8 mouse cellular contexts compared by ENCODE assay signal in the genomic region with DNA sequence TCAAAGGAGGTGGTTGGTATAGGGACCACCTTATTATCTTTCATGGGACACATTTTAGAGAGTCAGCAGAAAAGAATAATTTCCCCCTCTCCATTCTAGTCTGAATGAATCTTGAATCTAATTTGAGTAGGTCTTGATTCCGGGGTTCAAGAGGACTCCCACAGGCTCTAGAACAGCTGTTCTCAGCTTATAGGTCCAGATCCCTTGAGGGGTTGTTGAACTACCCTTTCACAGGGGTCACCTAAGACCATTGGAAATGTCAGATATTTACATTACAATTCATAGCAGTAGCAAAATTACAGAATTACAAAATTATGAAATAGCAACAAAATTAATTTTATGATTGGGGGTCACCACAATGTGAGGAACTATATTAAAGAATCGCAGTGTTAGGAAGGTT. TPM values are rescaled to one million over a fixed set of nuclear protein-coding genes. Genes with fewer than 3 reads are reported as not detected.
A peak's percentile ranks its signal among the peaks of the same experiment; 100 is the strongest.
DNase-seq lines count a peak whose midpoint lies in the region; ATAC-seq lines count a peak whose summit lies in the region.

No protein-coding gene starts in this region.

- no peaks in the 10 kb centered on the region for H3K27me3 ChIP-seq in heart, embryonic 13.5 days (replicated peaks)
- no peaks in the 10 kb centered on the region for H3K27me3 ChIP-seq in embryonic facial prominence, embryonic 11.5 days (ENCODE audit: control insufficient read depth, insufficient read depth, low read length)
- H3K27me3 ChIP-seq in hindbrain, embryonic 14.5 days (ENCODE audit: control insufficient read depth, insufficient read depth, low read length) = no peaks in the 10 kb centered on the region
- no peaks in the 10 kb centered on the region for H3K27me3 ChIP-seq in midbrain, embryonic 10.5 days (ENCODE audit: low read depth, poor library complexity, severe bottlenecking)

- 54% methylated on average over 2 of the region's 2 CpGs for WGBS in heart, embryonic 13.5 days
- 65% methylated on average over 2 of the region's 2 CpGs for WGBS in embryonic facial prominence, embryonic 11.5 days
- 42% methylated on average over 2 of the region's 2 CpGs for WGBS in hindbrain, embryonic 14.5 days
- WGBS in midbrain, embryonic 10.5 days = 61% methylated on average over 2 of the region's 2 CpGs

- no peak overlapping the region for H3K27ac ChIP-seq in heart, embryonic 13.5 days (replicated peaks)
- H3K27ac ChIP-seq in embryonic facial prominence, embryonic 11.5 days (replicated peaks; ENCODE audit: low read depth, low read length) = no peak overlapping the region
- peak overlapping the region; percentile 94 for H3K27ac ChIP-seq in hindbrain, embryonic 14.5 days
- H3K27ac ChIP-seq in midbrain, embryonic 10.5 days (replicated peaks) = peak overlapping the region; percentile 91

- H3K9me3 ChIP-seq in heart, embryonic 13.5 days = no peaks in the 10 kb centered on the region
- no peaks in the 10 kb centered on the region for H3K9me3 ChIP-seq in embryonic facial prominence, embryonic 11.5 days (replicated peaks; ENCODE audit: control insufficient read depth, low read length)
- no peaks in the 10 kb centered on the region for H3K9me3 ChIP-seq in hindbrain, embryonic 14.5 days (ENCODE audit: control insufficient read depth, low read length)
- H3K9me3 ChIP-seq in midbrain, embryonic 10.5 days (replicated peaks) = no peaks in the 10 kb centered on the region

- no peaks in the 10 kb centered on the region for H3K36me3 ChIP-seq in heart, embryonic 13.5 days
- H3K36me3 ChIP-seq in embryonic facial prominence, embryonic 11.5 days (replicated peaks; ENCODE audit: control insufficient read depth, insufficient read depth, low read depth, low read length) = no peaks in the 10 kb centered on the region
- H3K36me3 ChIP-seq in hindbrain, embryonic 14.5 days (replicated peaks; ENCODE audit: control insufficient read depth, insufficient read depth) = no peaks in the 10 kb centered on the region
- H3K36me3 ChIP-seq in midbrain, embryonic 10.5 days = no peaks in the 10 kb centered on the region

- H3K9ac ChIP-seq in heart, embryonic 13.5 days = peak overlapping the region; percentile 80
- no peak overlapping the region for H3K9ac ChIP-seq in embryonic facial prominence, embryonic 11.5 days (replicated peaks; ENCODE audit: low read length)
- H3K9ac ChIP-seq in hindbrain, embryonic 14.5 days = peak overlapping the region; percentile 91; the same call in 1 of the 2 replicates

- no peak for ATAC-seq in heart, embryonic 13.5 days (ENCODE audit: extremely low read depth, insufficient number of reproducible peaks, low FRiP score, low TSS enrichment)
- no peak for ATAC-seq in embryonic facial prominence, embryonic 11.5 days (replicated peaks; ENCODE audit: insufficient number of reproducible peaks, low FRiP score, low TSS enrichment, low read depth)
- peak; percentile 9; the same call in 1 of the 2 replicates for ATAC-seq in hindbrain, embryonic 14.5 days (ENCODE audit: low FRiP score)
- ATAC-seq in erythroid progenitor cell, adult 5-6 weeks (replicated peaks; ENCODE audit: low FRiP score, poor library complexity, severe bottlenecking) = no peak

- peak overlapping the region; percentile 55 for H3K4me3 ChIP-seq in heart, embryonic 13.5 days
- H3K4me3 ChIP-seq in embryonic facial prominence, embryonic 11.5 days (ENCODE audit: low read depth, low read length) = no peak overlapping the region
- peak overlapping the region; percentile 54 for H3K4me3 ChIP-seq in hindbrain, embryonic 14.5 days (replicated peaks; ENCODE audit: low read length)
- peak overlapping the region; percentile 61 for H3K4me3 ChIP-seq in midbrain, embryonic 10.5 days

- H3K4me1 ChIP-seq in heart, embryonic 13.5 days = peaks cover 7% of the 10 kb centered on the region
- no peaks in the 10 kb centered on the region for H3K4me1 ChIP-seq in embryonic facial prominence, embryonic 11.5 days (ENCODE audit: control insufficient read depth, insufficient read depth, low read length)
- H3K4me1 ChIP-seq in hindbrain, embryonic 14.5 days (replicated peaks; ENCODE audit: control insufficient read depth, insufficient read depth, low read length) = peaks cover 23% of the 10 kb centered on the region
- H3K4me1 ChIP-seq in midbrain, embryonic 10.5 days = peaks cover 31% of the 10 kb centered on the region

- H3K4me2 ChIP-seq in heart, embryonic 13.5 days = peak overlapping the region; percentile 80
- H3K4me2 ChIP-seq in embryonic facial prominence, embryonic 11.5 days (ENCODE audit: low read depth, low read length) = peak overlapping the region; percentile 55; the same call in 1 of the 2 replicates
- H3K4me2 ChIP-seq in hindbrain, embryonic 14.5 days (replicated peaks) = peak overlapping the region; percentile 59

- DNase-seq in heart, adult 8-10 months (ENCODE audit: low spot score) = no peak
- DNase-seq in embryonic facial prominence, embryonic 11.5 days (ENCODE audit: low spot score) = no peak
- DNase-seq in hindbrain, embryonic 14.5 days (ENCODE audit: low spot score) = no peak
- no peak for DNase-seq in midbrain, embryonic 10.5 days (ENCODE audit: low spot score)
- no peak for DNase-seq in Muller cell, postnatal 12 days (ENCODE audit: inconsistent ontology term)
- DNase-seq in urinary bladder, adult 18-20 months (ENCODE audit: low spot score in 2 of 2) = no peak

RNA-seq across cellular contexts. Expression of a gene that starts 54.0 kb away (rescaled TPM):
- 4.6 and 4.7 TPM in 2 replicates for polyA plus RNA-seq in heart, embryonic 13.5 days (2015; fragmentation: Nextera tagmentation; extraction: Ambion mirVana)
- 1 to 10 TPM in 3 of 4 experiments, under 1 TPM in 1; 0.63 to 1.3 (median 1.1) TPM for total RNA-seq in heart, adult 8-10 months (2022)
- 47.7 and 51.4 TPM in 2 replicates for polyA plus RNA-seq in embryonic facial prominence, embryonic 11.5 days (2014; fragmentation: Nextera tagmentation; extraction: Ambion mirVana)
- 152 and 160 TPM in 2 replicates for polyA plus RNA-seq in hindbrain, embryonic 14.5 days (2014; fragmentation: Nextera tagmentation; extraction: Ambion mirVana)
- polyA plus RNA-seq in midbrain, embryonic 10.5 days (2016; fragmentation: Nextera tagmentation; extraction: Ambion mirVana) = 70.4 and 90.6 TPM in 2 replicates
- total RNA-seq in erythroid progenitor cell, adult 5-6 weeks (2015; ENCODE audit: low replicate concordance) = 5.0 and 16.2 TPM in 2 replicates
- 3.6 and 6.6 TPM in 2 replicates for total RNA-seq in erythroid progenitor cell, adult 5-6 weeks (2017; ENCODE audit: low replicate concordance)

Comparison
In these comparisons a context has a peak if more than half of its experiments do, and no peak if none do; other contexts are left out.
1. H3K27ac ChIP-seq: peak in hindbrain, embryonic 14.5 days (single experiment) and midbrain, embryonic 10.5 days (single experiment); none in heart, embryonic 13.5 days (single experiment) and embryonic facial prominence, embryonic 11.5 days (single experiment).
2. Peak in every context shown above with its lines, with median percentiles within 50 percentile points of each other: H3K4me2 ChIP-seq.